Mouse (Mus musculus): ENCODE measurements around the gene Wdcp.
"Not testable (repeated sequence)": the region's sequence is repeated elsewhere in the genome, so short reads cannot be mapped to it uniquely, and the experiment has no call there.

Wdcp gene

GRCm38 (mm10) chr12:4872273-4872672, 29.2 kb downstream of the Wdcp start:
- DNase-seq: no peak

- no peak for DNase-seq
Observed at GRCm38 (mm10) chr12:4872983-4873477, 29.9 kb downstream of the Wdcp start.

GRCm38 (mm10) chr12:4873531-4873930, 30.4 kb downstream of the Wdcp start:
- no peak for DNase-seq

- DNase-seq: peak; percentile 25
Observed at GRCm38 (mm10) chr12:4874161-4874927, 31.2 kb downstream of the Wdcp start, which contains the start of gene Mfsd2b. Gene Mfsd2b (minus strand): TSS chr12:4874359.

- DNase-seq: no peak
Observed at GRCm38 (mm10) chr12:4875623-4876022, 32.5 kb downstream of the Wdcp start.

GRCm38 (mm10) chr12:4878296-4878783, 35.2 kb downstream of the Wdcp start:
- DNase-seq: no peak

- DNase-seq: no peak
Observed at GRCm38 (mm10) chr12:4879048-4879447, 35.9 kb downstream of the Wdcp start.

- DNase-seq: no peak
Observed at GRCm38 (mm10) chr12:4882086-4882485, 39.0 kb downstream of the Wdcp start.

GRCm38 (mm10) chr12:4885062-4885461, 42.0 kb downstream of the Wdcp start:
- no peak for DNase-seq

GRCm38 (mm10) chr12:4886581-4886980, 43.5 kb downstream of the Wdcp start:
- DNase-seq: not testable (repeated sequence)

- no peak for DNase-seq
Observed at GRCm38 (mm10) chr12:4888739-4889138, 45.6 kb downstream of the Wdcp start.

GRCm38 (mm10) chr12:4889251-4889650, 46.1 kb downstream of the Wdcp start:
- DNase-seq: no peak

GRCm38 (mm10) chr12:4889891-4890290, 46.8 kb downstream of the Wdcp start:
- no peak for DNase-seq

GRCm38 (mm10) chr12:4898024-4898423, 54.9 kb downstream of the Wdcp start:
- no peak for DNase-seq

GRCm38 (mm10) chr12:4905946-4906345, 62.8 kb downstream of the Wdcp start:
- no peak for DNase-seq

- DNase-seq: no peak
Observed at GRCm38 (mm10) chr12:4906476-4906875, 63.4 kb downstream of the Wdcp start.

- peak; percentile 95 for DNase-seq
Observed at GRCm38 (mm10) chr12:4906951-4907906, 64.1 kb downstream of the Wdcp start, which contains the start of gene Ubxn2a. Gene Ubxn2a (minus strand): TSS chr12:4907705.

GRCm38 (mm10) chr12:4908391-4908790, 65.3 kb downstream of the Wdcp start:
- no peak for DNase-seq
